Mouse (Mus musculus): Measurements from ENCODE around the gene Nol4l.

Gene Nol4l

GRCm38 (mm10) chr2:153529931-153530766, at the start of gene Nol4l:
Gene Nol4l, minus strand, starts transcription at chr2:153529971.
- peak; percentile 73 for DNase-seq

GRCm38 (mm10) chr2:153577122-153577521, 47.4 kb upstream of the Nol4l start:
- no peak for DNase-seq

GRCm38 (mm10) chr2:153576150-153576549, 46.4 kb upstream of the Nol4l start:
- DNase-seq = no peak

- no peak for DNase-seq
Observed at GRCm38 (mm10) chr2:153575554-153575953, 45.8 kb upstream of the Nol4l start.

GRCm38 (mm10) chr2:153573101-153573500, 43.3 kb upstream of the Nol4l start:
- no peak for DNase-seq

GRCm38 (mm10) chr2:153568541-153568940, 38.8 kb upstream of the Nol4l start:
- no peak for DNase-seq

GRCm38 (mm10) chr2:153568013-153568412, 38.2 kb upstream of the Nol4l start:
- no peak for DNase-seq

GRCm38 (mm10) chr2:153564343-153564742, 34.6 kb upstream of the Nol4l start:
- DNase-seq = no peak

- DNase-seq = no peak
Observed at GRCm38 (mm10) chr2:153561564-153561963, 31.8 kb upstream of the Nol4l start.

- DNase-seq = no peak
Observed at GRCm38 (mm10) chr2:153560664-153561541, 31.1 kb upstream of the Nol4l start.

- no peak for DNase-seq
Observed at GRCm38 (mm10) chr2:153559613-153560152, 29.9 kb upstream of the Nol4l start.

GRCm38 (mm10) chr2:153558464-153558863, 28.7 kb upstream of the Nol4l start:
- no peak for DNase-seq

GRCm38 (mm10) chr2:153557259-153557658, 27.5 kb upstream of the Nol4l start:
- DNase-seq = no peak

- peak; percentile 37 for DNase-seq
Observed at GRCm38 (mm10) chr2:153556208-153556607, 26.4 kb upstream of the Nol4l start.

- no peak for DNase-seq
Observed at GRCm38 (mm10) chr2:153554543-153554942, 24.8 kb upstream of the Nol4l start.

- DNase-seq = no peak
Observed at GRCm38 (mm10) chr2:153549486-153549885, 19.7 kb upstream of the Nol4l start.

- no peak for DNase-seq
Observed at GRCm38 (mm10) chr2:153548221-153548923, 18.6 kb upstream of the Nol4l start.

GRCm38 (mm10) chr2:153547633-153548032, 17.9 kb upstream of the Nol4l start:
- DNase-seq = no peak

- no peak for DNase-seq
Observed at GRCm38 (mm10) chr2:153546972-153547371, 17.2 kb upstream of the Nol4l start.

GRCm38 (mm10) chr2:153546471-153546870, 16.7 kb upstream of the Nol4l start:
- DNase-seq = no peak

GRCm38 (mm10) chr2:153544771-153545170, 15.0 kb upstream of the Nol4l start:
- no peak for DNase-seq

GRCm38 (mm10) chr2:153543911-153544730, 14.3 kb upstream of the Nol4l start:
- no peak for DNase-seq

Measured in cerebellum, adult 9-11 months (tissue).